Mouse (Mus musculus) limb, embryonic 14.5 days (tissue): ENCODE measurements around the gene Wwox. TPM values are rescaled to one million over a fixed set of nuclear protein-coding genes. Genes with fewer than 3 reads are reported as not detected.

Source experiments
- ATAC-seq: fragments of 200-750 bp; cut with Nextera tagmentation; 2 replicates; pipeline ENCODE4 v1.8.0; 2017; ENCODE audit warnings: low read depth, moderate number of reproducible peaks, moderate TSS enrichment; ENCODE audit not compliant: low FRiP score
- DNase-seq: peaks from one replicate; pipeline ENCODE4 v3.0.0-alpha.2; 2015; ENCODE audit warnings: low spot score
- H3K27ac ChIP-seq: fragments of 300-500 bp; sonication (generic); replicated peaks from 2 replicates; pipeline ENCODE4 v1.5.1; 2014; ENCODE audit warnings: low read depth, mild to moderate bottlenecking, low read length, moderate library complexity, mixed read lengths
- H3K27me3 ChIP-seq: fragments of 300-500 bp; sonication (generic); 2 replicates; pipeline ENCODE4 v1.6.1; 2014; ENCODE audit warnings: low read length, mixed read lengths; ENCODE audit not compliant: control insufficient read depth, insufficient read depth
- H3K36me3 ChIP-seq: fragments of 300-500 bp; sonication (generic); 2 replicates; pipeline ENCODE4 v1.6.1; 2014; ENCODE audit warnings: mild to moderate bottlenecking, low read length, moderate library complexity, mixed read lengths; ENCODE audit not compliant: control insufficient read depth, insufficient read depth
- H3K4me1 ChIP-seq: fragments of 300-500 bp; sonication (generic); 2 replicates; pipeline ENCODE4 v1.6.1; 2014; ENCODE audit warnings: antibody characterized with exemption, low read length, mixed read lengths; ENCODE audit not compliant: control insufficient read depth, insufficient read depth
- H3K4me2 ChIP-seq: fragments of 300-500 bp; sonication (generic); replicated peaks from 2 replicates; pipeline ENCODE4 v1.6.1; 2014; ENCODE audit warnings: low read depth, mild to moderate bottlenecking, low read length, moderate library complexity; ENCODE audit not compliant: severe bottlenecking
- H3K4me3 ChIP-seq: fragments of 300-500 bp; sonication (generic); replicated peaks from 2 replicates; pipeline ENCODE4 v1.5.1; 2014; ENCODE audit warnings: low read length
- H3K9ac ChIP-seq: fragments of 300-500 bp; sonication (generic); 2 replicates; pipeline ENCODE4 v1.6.1; 2014; ENCODE audit warnings: mild to moderate bottlenecking, low read depth, low read length, moderate library complexity; ENCODE audit not compliant: severe bottlenecking
- H3K9me3 ChIP-seq: fragments of 300-500 bp; sonication (generic); 2 replicates; pipeline ENCODE4 v1.6.1; 2016; ENCODE audit warnings: low read length; ENCODE audit not compliant: control insufficient read depth
- POLR2A ChIP-seq: fragments of 200-500 bp; IDR thresholded peaks from 2 replicates; pipeline ENCODE4 v1.8.0; 2012; ENCODE audit warnings: inconsistent platforms, mild to moderate bottlenecking, moderate library complexity, borderline replicate concordance; ENCODE audit not compliant: insufficient read depth, insufficient read length; ENCODE audit errors: extremely low read depth
- WGBS: fragments of 180-500 bp; shearing (Covaris S2); extraction: QIAGEN DNeasy Blood & Tissue Kit; methylation state at CpG from one replicate; pipeline ENCODE4 v1.1.7; 2014; 5-methylcytosine and 5-hydroxymethylcytosine counted together
- polyA plus RNA-seq, 2 experiments: library from polyadenylated mRNA; depleted of rRNA in 1 of 2; stranded (reverse) in 1 of 2; unstranded in 1 of 2; fragments of >200 nt; fragmentation: Nextera tagmentation in 1 of 2; extraction: Ambion mirVana in 1 of 2; gene quantifications; 2 replicates each; pipeline versions ENCODE4 v1.2.1 to v1.2.3; 2012 to 2014

Gene Wwox
- polyA plus RNA-seq, 2 experiments: 8.6 to 9.4 TPM

DNA sequence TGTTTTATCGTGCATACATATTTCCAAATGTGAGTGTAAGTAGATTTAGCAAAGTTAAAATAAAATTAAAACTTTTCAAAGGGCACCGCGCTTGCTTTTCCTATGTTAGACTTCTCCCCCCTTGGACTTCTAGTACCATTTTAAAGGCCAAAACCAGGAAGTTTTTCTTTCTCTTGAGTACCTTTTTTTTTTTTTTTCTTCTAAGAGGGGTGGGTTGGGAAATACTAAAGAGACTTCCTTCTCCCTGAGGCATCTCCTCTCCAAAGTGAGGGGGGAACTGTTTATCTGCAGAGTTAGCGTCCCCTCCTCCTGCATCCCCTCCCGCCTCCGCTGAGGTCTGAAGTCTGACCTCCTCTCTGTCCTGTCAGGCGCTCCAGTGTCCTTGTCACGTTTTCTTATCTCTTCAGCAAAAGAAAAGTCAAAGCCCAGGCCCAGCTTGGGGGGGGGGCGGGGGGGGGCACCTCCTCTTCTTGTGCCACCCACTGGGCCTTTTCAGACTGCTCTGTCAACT lies 437.3 kb downstream of the Wwox start:
- H3K4me1 ChIP-seq: peaks cover 20% of the 10 kb centered on the region
- H3K4me2 ChIP-seq: peak overlapping the region; percentile 33
- H3K9me3 ChIP-seq: no peaks in the 10 kb centered on the region
- H3K27me3 ChIP-seq: no peaks in the 10 kb centered on the region
- ATAC-seq (no peak), DNase-seq (no peak)
- no peak for TF ChIP-seq POLR2A
- no peak overlapping the region for H3K4me3 ChIP-seq
- no peak overlapping the region for H3K27ac ChIP-seq
- 39% methylated on average over 9 of the region's 9 CpGs for WGBS
- H3K36me3 ChIP-seq: no peaks in the 10 kb centered on the region
- H3K9ac ChIP-seq: no peak overlapping the region

- Histone ChIP-seq H3K27ac (no peak overlapping the region), H3K4me1 (peaks cover 20% of the 10 kb centered on the region), H3K9me3 (no peaks in the 10 kb centered on the region), H3K36me3 (no peaks in the 10 kb centered on the region), H3K9ac (no peak overlapping the region), H3K4me3 (no peak overlapping the region), H3K4me2 (no peak overlapping the region), H3K27me3 (no peaks in the 10 kb centered on the region)
- ATAC-seq (no peak), DNase-seq (no peak)
- no peak for TF ChIP-seq POLR2A
- WGBS: 74% methylated on average over 10 of the region's 10 CpGs
Observed at GRCm38 (mm10) chr8:114877234-114877633, 437.8 kb downstream of the Wwox start.

DNA sequence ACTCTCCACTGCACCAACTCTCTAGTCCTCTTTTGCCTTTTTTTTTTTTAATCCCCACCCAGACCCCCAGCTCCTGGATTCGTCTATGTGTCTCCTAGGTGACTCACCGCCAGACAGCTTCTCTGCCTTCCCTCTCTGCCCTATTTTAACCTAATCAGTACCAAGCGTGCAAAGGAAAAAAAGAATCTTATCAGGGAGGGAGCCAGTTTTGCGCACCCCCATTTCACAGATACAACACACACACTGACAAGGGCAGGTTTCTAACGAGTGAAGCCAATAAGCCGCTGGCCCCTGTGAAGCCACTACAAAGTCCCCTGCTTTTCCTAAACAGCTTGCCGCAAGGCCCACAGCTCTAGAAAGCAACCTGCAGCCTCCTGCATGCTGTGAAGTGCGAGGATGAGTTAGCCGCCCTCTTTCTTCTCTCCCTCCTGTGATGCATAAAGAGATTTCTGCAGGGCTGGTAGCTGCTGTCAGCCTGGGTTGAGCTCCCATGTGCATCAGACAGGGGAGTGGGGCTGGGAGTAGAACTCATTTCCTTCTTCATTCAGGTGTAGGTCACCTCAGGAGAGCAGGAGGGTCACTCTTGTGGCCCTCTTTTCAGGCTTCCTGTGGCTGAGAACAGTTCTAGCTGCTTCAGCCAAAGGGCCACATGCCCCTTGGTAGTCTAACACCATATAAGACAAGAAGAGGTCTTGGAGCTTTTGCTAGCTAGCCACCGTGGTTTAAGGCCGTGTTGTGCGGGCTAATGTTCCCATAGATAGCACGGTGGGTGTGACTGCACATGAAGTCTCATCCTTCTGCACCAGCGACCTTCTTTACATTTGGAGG lies 439.2 kb downstream of the Wwox start:
- Histone ChIP-seq H3K9ac (no peak overlapping the region), H3K4me1 (peaks cover 24% of the 10 kb centered on the region), H3K4me2 (no peak overlapping the region), H3K36me3 (no peaks in the 10 kb centered on the region), H3K27me3 (no peaks in the 10 kb centered on the region), H3K4me3 (no peak overlapping the region), H3K9me3 (no peaks in the 10 kb centered on the region), H3K27ac (no peak overlapping the region)
- DNase-seq (no peak), ATAC-seq (no peak)
- 76% methylated on average over 14 of the region's 14 CpGs for WGBS
- no peak for TF ChIP-seq POLR2A

- H3K27ac ChIP-seq: no peak overlapping the region
- no peaks in the 10 kb centered on the region for H3K27me3 ChIP-seq
- H3K36me3 ChIP-seq: no peaks in the 10 kb centered on the region
- H3K4me1 ChIP-seq: peaks cover 24% of the 10 kb centered on the region
- H3K9ac ChIP-seq: no peak overlapping the region
- H3K9me3 ChIP-seq: no peaks in the 10 kb centered on the region
- DNase-seq: no peak
- H3K4me3 ChIP-seq: no peak overlapping the region
- no peak overlapping the region for H3K4me2 ChIP-seq
- WGBS: 83% methylated on average over 4 of the region's 4 CpGs
- TF ChIP-seq POLR2A: no peak
- ATAC-seq: no peak
Observed at GRCm38 (mm10) chr8:114879277-114879568, 439.8 kb downstream of the Wwox start.

- no peak for TF ChIP-seq POLR2A
- no peak for ATAC-seq
- DNase-seq: no peak
- Histone ChIP-seq H3K4me1 (peaks cover 24% of the 10 kb centered on the region), H3K9ac (no peak overlapping the region), H3K27ac (no peak overlapping the region), H3K4me2 (no peak overlapping the region), H3K4me3 (no peak overlapping the region), H3K36me3 (no peaks in the 10 kb centered on the region), H3K9me3 (no peaks in the 10 kb centered on the region), H3K27me3 (no peaks in the 10 kb centered on the region)
- 57% methylated on average over 2 of the region's 2 CpGs for WGBS
Observed at GRCm38 (mm10) chr8:114879678-114880077, 440.2 kb downstream of the Wwox start.
